Mouse (Mus musculus) intestine, postnatal 0 days (tissue): ENCODE measurements at regions not wholly inside any gene's neighbourhood (a gene's known extent, or its start where the extent isn't known, plus 50 kb on each side); places are given as distances from the start of the nearest gene placed in this dataset.

Experiments used
- ATAC-seq: fragments of 200-750 bp; cut with Nextera tagmentation; 2 replicates; pipeline ENCODE4 v1.8.0; 2017; ENCODE audit warnings: mild to moderate bottlenecking, moderate TSS enrichment, moderate library complexity
- H3K27ac ChIP-seq: fragments of 300-500 bp; sonication (generic); 2 replicates; pipeline ENCODE4 v1.5.1; 2014; ENCODE audit warnings: mild to moderate bottlenecking, low read depth, low read length, moderate library complexity
- H3K27me3 ChIP-seq: fragments of 300-500 bp; sonication (generic); replicated peaks from 2 replicates; pipeline ENCODE4 v1.6.1; 2014; ENCODE audit warnings: low read length, mixed read lengths; ENCODE audit not compliant: control insufficient read depth, insufficient read depth
- H3K36me3 ChIP-seq: fragments of 300-500 bp; sonication (generic); 2 replicates; pipeline ENCODE4 v1.6.1; 2014; ENCODE audit warnings: mild to moderate bottlenecking, moderate library complexity; ENCODE audit not compliant: control insufficient read depth, insufficient read depth
- H3K4me1 ChIP-seq: fragments of 300-500 bp; sonication (generic); replicated peaks from 2 replicates; pipeline ENCODE4 v1.6.1; 2014; ENCODE audit warnings: antibody characterized with exemption, low read length, mixed read lengths; ENCODE audit not compliant: control insufficient read depth, insufficient read depth
- H3K4me2 ChIP-seq: fragments of 300-500 bp; sonication (generic); replicated peaks from 2 replicates; pipeline ENCODE4 v1.6.1; 2014; ENCODE audit warnings: low read depth, mild to moderate bottlenecking, moderate library complexity
- H3K4me3 ChIP-seq: fragments of 300-500 bp; sonication (generic); 2 replicates; pipeline ENCODE4 v1.5.1; 2014; ENCODE audit warnings: low read depth, low read length
- H3K9ac ChIP-seq: fragments of 300-500 bp; sonication (generic); 2 replicates; pipeline ENCODE4 v1.6.1; 2014; ENCODE audit warnings: mild to moderate bottlenecking, low read depth, low read length
- H3K9me3 ChIP-seq: fragments of 300-500 bp; sonication (generic); 2 replicates; pipeline ENCODE4 v1.6.1; 2016; ENCODE audit warnings: mixed run types; ENCODE audit not compliant: control insufficient read depth
- CTCF ChIP-seq: sonication (generic); IDR thresholded peaks from 2 replicates; pipeline ENCODE4 v1.5.1; 2016; ENCODE audit warnings: low read depth, mild to moderate bottlenecking, control low read depth, antibody characterized with exemption, moderate library complexity
- WGBS: fragments of 180-500 bp; shearing (Covaris S2); extraction: QIAGEN DNeasy Blood & Tissue Kit; methylation state at CpG from one replicate; pipeline ENCODE4 v1.1.7; 2014; 5-methylcytosine and 5-hydroxymethylcytosine counted together

DNA sequence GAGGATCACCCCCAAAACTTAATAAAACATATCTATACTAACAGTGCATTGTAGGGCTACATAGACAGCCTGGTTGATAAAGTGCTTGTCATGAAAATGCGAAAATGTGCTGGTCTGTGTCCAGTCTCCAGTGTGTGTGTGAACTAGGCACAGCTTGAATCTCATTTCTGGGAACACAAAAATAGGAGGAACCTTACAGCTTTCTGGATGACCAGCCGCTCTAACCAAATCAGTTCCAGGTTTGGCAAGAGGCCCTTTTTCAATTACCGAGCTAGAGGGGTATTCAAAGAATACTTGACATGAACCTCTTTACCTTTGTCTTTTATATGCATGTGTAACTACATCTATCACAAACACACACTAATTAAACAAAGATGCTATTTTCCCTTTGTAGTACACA is 390.3 kb upstream of the Hsf2 start:
- WGBS: 86% methylated on average over 3 of the region's 3 CpGs
- Histone ChIP-seq H3K36me3 (no peaks in the 10 kb centered on the region), H3K27ac (no peak overlapping the region), H3K4me2 (no peak overlapping the region), H3K4me3 (no peak overlapping the region), H3K9ac (no peak overlapping the region), H3K27me3 (no peaks in the 10 kb centered on the region), H3K9me3 (no peaks in the 10 kb centered on the region), H3K4me1 (no peaks in the 10 kb centered on the region)
- TF ChIP-seq CTCF: no peak
- ATAC-seq: no peak

DNA sequence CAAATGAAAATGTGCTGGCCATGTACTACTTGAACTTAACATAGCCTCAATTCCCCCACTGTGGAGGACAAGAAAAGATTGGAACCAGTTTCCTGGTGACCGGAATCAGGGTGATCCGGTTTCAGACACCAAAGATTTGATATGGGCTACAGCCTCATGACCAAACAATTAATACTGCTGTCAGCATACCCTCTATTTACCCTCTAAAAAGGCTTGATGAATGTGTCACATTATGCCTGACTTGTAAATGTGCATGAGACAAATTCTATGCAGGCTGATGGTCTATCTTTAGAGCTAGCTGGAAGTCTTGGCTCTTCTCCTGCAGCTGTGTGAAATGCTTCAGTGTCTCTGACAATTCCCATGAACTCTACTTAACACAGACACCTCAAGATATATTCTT is 372.8 kb upstream of the Hsf2 start:
- no peaks in the 10 kb centered on the region for H3K9me3 ChIP-seq
- 85% methylated on average over 2 of the region's 2 CpGs for WGBS
- H3K27me3 ChIP-seq: no peaks in the 10 kb centered on the region
- H3K27ac ChIP-seq: no peak overlapping the region
- H3K4me2 ChIP-seq: no peak overlapping the region
- H3K36me3 ChIP-seq: no peaks in the 10 kb centered on the region
- no peak for ATAC-seq
- no peaks in the 10 kb centered on the region for H3K4me1 ChIP-seq
- no peak overlapping the region for H3K4me3 ChIP-seq
- no peak overlapping the region for H3K9ac ChIP-seq
- no peak for TF ChIP-seq CTCF

DNA sequence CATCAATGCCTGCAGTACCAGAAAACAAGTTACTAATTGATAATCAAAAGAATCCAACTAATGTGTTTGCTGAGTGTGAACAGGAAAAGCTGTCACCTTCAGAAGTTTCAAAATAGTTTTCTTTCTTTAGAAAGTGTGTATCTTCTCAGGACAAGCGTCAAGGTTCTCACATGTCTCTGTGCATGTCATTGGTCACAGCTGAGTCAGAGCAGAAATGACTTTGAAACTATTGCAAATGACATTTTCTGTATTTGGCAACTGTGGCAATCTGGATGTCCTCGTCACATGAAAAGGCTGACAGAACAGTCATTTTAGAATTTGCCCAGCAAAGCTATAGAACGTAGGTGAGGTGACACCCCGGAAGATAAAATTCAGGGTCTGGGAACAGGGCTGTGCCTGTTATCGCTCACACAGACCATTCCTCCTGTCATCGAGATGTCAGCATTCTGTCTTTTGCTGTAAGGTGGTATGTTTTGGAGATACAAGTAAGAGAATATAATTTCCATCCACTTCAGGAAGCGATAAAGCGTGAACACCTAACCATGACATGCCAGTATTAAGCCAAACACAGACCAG is 371.4 kb upstream of the Hsf2 start:
- H3K27me3 ChIP-seq: no peaks in the 10 kb centered on the region
- no peak for TF ChIP-seq CTCF
- no peak overlapping the region for H3K4me3 ChIP-seq
- no peaks in the 10 kb centered on the region for H3K9me3 ChIP-seq
- H3K36me3 ChIP-seq: no peaks in the 10 kb centered on the region
- H3K27ac ChIP-seq: no peak overlapping the region
- H3K4me1 ChIP-seq: no peaks in the 10 kb centered on the region
- H3K4me2 ChIP-seq: no peak overlapping the region
- ATAC-seq: no peak
- 82% methylated on average over 8 of the region's 8 CpGs for WGBS
- H3K9ac ChIP-seq: no peak overlapping the region

DNA sequence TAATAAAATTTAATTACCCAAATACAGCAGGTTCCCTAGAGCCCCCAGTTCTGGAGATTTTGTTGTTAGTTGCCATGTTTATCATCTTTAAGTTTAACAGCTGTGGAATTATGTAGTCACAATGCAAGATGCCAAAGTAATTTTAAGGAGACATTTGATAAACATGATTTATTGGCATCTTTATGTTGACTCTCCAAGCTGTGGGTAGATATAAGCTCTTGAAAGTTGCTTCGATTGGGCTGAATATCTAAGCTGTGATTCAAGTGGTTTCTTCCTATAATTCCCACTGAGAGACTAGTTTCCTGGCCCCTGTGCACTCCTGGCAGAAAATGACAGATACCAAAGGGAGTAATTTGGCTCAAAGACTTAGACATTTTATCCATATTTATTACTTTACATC is 364.7 kb upstream of the Hsf2 start:
- no peak for TF ChIP-seq CTCF
- 46% methylated on average over 1 of the region's 1 CpGs for WGBS

DNA sequence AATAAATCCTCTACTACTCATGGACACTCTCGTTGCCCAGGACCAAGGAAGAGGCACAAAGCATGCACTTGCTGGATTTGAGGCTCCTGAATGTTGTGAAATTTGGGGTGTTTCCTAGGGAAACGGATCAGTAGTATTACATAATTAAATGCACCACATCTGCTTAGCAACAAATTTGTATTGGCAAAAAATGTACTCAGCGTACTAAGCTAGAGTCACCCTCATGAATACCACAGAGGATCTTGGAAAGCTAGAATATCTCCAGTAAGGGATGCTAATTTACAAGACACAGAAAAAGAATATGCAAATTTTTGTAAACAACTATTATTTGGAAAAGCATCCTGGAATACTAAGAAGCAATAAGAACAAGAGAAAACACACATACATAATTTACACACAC is 359.0 kb upstream of the Hsf2 start:
- H3K4me3 ChIP-seq: no peak overlapping the region
- H3K9ac ChIP-seq: no peak overlapping the region
- no peak overlapping the region for H3K27ac ChIP-seq
- TF ChIP-seq CTCF: no peak
- WGBS: 87% methylated on average over 3 of the region's 3 CpGs
- H3K36me3 ChIP-seq: no peaks in the 10 kb centered on the region
- H3K27me3 ChIP-seq: no peaks in the 10 kb centered on the region
- no peaks in the 10 kb centered on the region for H3K9me3 ChIP-seq
- no peaks in the 10 kb centered on the region for H3K4me1 ChIP-seq
- ATAC-seq: no peak
- no peak overlapping the region for H3K4me2 ChIP-seq

More for the DNA sequence above, 364.7 kb upstream of the Hsf2 start:
- Histone ChIP-seq H3K9ac (no peak overlapping the region), H3K9me3 (no peaks in the 10 kb centered on the region), H3K4me2 (no peak overlapping the region), H3K4me1 (no peaks in the 10 kb centered on the region), H3K27ac (no peak overlapping the region), H3K27me3 (no peaks in the 10 kb centered on the region), H3K4me3 (no peak overlapping the region), H3K36me3 (no peaks in the 10 kb centered on the region)
- no peak for ATAC-seq

DNA sequence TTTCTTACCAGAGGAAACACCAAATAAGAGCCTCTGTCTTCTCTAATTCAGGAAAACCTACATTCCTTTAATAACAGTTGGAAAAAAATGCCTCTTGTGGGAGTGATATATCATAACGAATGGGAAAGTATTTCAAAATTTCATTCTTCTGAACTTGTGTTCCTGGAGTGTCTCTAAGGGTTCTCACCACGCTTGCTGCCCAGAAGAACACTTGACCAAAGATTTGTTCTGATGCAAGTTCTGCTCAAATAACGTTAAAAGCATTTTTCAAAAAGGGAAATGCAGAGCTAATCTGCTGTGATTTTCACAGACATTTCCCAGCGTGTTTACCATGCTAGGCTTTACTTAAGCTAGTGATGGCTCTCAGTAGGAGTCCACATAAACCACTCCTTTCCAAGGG is 329.8 kb upstream of the Hsf2 start:
- no peaks in the 10 kb centered on the region for H3K9me3 ChIP-seq
- H3K27ac ChIP-seq: no peak overlapping the region
- H3K4me3 ChIP-seq: no peak overlapping the region
- WGBS: 67% methylated on average over 4 of the region's 4 CpGs
- H3K36me3 ChIP-seq: no peaks in the 10 kb centered on the region
- H3K4me2 ChIP-seq: no peak overlapping the region
- no peaks in the 10 kb centered on the region for H3K4me1 ChIP-seq
- H3K9ac ChIP-seq: no peak overlapping the region
- no peak for ATAC-seq
- no peak for TF ChIP-seq CTCF
- H3K27me3 ChIP-seq: no peaks in the 10 kb centered on the region

DNA sequence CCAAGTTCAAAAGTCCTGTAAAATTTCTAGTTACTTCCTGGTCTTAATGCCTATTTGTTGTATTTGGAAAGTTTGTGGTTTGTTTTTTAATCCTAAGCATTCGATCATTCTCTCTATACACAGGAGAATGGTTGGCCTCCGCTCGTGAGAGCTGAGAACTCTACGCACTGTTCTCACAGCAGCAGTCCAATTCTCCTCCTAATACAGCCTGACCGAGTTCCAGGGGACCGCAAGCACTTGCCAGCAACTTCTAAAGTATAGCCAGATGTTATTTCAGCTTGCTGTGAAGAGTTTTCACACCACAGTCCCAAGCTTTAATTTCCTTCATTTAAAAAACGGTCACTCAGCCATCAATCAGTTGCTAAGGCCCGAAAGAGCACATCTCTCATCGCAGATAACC is 329.3 kb upstream of the Hsf2 start:
- no peaks in the 10 kb centered on the region for H3K9me3 ChIP-seq
- no peaks in the 10 kb centered on the region for H3K4me1 ChIP-seq
- no peak for ATAC-seq
- no peaks in the 10 kb centered on the region for H3K27me3 ChIP-seq
- WGBS: 82% methylated on average over 9 of the region's 9 CpGs
- no peak overlapping the region for H3K27ac ChIP-seq
- H3K4me2 ChIP-seq: no peak overlapping the region
- H3K4me3 ChIP-seq: no peak overlapping the region
- no peak for TF ChIP-seq CTCF
- no peaks in the 10 kb centered on the region for H3K36me3 ChIP-seq
- no peak overlapping the region for H3K9ac ChIP-seq
